Mouse (Mus musculus) cerebellum, adult 2 months (tissue): ENCODE results near the gene Rasgef1a.

Experiments used
- CTCF ChIP-seq: fragments of 200-500 bp; IDR thresholded peaks from 2 replicates; pipeline ENCODE4 v1.5.1; 2011; ENCODE audit warnings: low read depth, mild to moderate bottlenecking, control low read depth, low read length, moderate library complexity, borderline replicate concordance; ENCODE audit not compliant: insufficient read depth
- POLR2A ChIP-seq: fragments of 200-500 bp; IDR thresholded peaks from 2 replicates; pipeline ENCODE4 v1.6.1; 2011; ENCODE audit warnings: low read length, control low read depth, borderline replicate concordance; ENCODE audit not compliant: insufficient read depth

GRCm38 (mm10) chr6:118083608-118084007 lies 72.4 kb downstream of the Rasgef1a start:
- TF ChIP-seq CTCF (no peak), POLR2A (no peak)
